Mouse (Mus musculus) embryo, embryonic 9.5 days (tissue): Measurements from ENCODE around the gene Oosp2.

Experiments used
- DNase-seq: peaks from one replicate; pipeline ENCODE4 v3.0.0-alpha.2; 2017; ENCODE audit errors: extremely low spot score

The Oosp2 gene

DNA sequence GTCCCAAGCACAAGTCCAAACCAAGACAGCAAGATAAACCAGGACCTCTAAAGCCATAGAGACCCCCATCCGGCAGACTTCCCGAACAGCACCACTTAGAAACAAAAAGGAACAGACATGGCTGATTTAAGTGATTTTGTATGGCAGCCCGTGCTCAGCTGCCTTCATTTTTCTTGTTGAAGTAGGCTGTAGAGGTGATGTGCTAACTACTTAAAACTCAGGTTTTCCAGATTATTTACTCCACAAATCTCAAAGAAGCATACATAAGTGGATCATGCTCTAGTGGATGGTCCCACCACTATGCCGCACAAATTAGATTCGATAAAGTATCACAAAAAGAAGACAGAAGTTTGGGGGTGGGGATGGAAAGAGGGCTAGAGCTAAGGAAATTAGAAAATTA is at the start of gene Oosp2:
Oosp2 (minus strand) TSS at position 101 of the 400 bp plus-strand sequence.
- no peak for DNase-seq

DNA sequence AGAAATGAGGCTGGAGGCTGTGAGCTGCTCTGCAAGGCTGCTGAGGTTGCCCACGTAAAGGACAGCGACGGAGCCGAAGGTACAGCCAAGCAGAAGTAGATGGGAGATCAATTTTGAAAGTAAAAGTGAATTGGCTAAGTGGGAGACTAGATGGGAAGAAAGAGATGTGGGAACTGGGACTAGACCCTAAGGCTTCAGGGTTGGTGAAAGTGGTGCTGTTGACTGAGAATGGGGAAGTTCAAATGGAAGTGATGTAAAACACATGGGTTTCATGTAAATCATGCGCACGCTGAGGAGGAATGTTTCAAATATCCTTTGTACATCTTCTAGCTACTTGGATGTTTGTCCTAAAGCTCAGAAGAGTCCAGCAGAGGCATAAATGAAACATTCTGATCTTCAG is 38.0 kb upstream of the Oosp2 start:
- DNase-seq, result no peak

DNA sequence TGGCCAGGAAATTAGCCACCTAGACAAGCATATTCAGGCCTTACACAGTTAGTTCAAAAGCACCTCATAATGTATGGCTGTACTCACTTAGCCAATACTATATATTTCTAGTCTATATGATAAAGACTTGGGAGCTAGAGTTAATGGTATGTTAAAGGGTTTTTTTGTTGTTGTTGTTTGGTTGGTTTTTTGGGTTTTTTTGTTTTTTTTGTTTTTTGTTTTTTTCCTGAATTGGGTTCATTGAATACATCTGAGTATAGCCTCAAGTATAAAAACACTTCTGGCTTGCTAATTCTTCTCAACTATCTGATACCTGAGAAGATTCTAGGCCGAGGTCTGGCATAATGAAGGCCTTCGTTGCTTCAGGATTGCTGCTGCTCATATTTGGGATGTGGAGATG is 36.4 kb upstream of the Oosp2 start, which contains the start of gene Oosp3:
Oosp3 (plus strand) TSS at position 301 of the 400 bp plus-strand sequence.
- no peak for DNase-seq

DNA sequence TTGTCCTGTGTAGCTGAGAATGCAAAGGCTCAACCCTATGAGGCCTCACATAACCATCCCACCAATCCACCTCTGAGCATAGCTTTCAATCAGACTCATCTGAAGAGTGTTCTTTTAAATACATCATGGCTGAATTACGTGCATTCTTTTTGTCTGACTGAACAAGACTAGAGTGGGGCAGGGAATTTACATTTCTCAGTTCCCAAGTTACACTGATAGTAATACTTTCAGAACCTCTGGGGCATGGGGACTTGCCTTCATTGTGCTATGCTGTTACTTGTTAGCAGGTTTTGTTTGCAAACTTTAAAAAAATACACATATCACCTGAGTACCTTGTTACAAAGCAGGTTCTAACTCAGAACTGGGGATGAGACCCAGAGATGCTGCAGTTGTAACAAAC is 31.1 kb upstream of the Oosp2 start:
- no peak for DNase-seq

DNA sequence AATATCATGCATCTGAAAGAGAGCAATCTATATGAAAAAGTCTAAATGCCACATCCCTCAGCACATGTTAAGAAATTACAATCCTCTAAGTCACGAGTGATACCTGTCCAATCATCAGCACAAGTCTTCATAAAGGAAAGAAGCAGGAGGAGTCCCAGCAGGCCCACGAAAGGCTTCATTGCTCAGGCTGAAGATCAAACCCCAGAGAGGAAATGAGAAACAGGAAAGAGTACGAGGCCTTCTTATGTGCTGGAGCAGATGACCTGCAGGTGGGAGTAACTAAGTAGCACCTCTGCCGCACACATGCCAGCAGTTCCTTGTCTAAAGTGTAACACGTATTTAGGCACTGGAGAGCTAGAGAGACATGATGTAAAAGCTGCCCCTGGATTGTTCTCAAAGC is 30.5 kb upstream of the Oosp2 start, which contains the start of gene Oosp1:
Oosp1 (minus strand) TSS at position 312 of the 400 bp plus-strand sequence.
- no peak for DNase-seq

DNA sequence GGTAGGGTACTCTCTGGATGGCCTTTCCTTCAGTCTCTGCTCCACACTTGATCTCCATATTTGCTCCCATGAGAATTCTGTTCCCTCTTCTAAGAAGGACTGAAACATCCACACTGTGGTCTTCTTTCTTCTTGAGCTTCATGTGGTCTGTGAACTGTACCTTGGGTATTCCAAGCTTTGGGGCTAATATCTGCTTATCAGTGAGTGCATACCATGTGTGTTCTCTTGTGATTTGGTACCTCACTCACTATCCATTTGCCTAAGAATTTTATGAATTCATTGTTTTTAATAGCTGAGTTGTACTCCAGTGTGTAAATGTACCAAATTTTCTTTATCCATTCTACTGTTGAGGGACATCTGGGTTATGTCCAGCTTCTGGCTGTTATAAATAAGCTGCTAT is 1.2 kb upstream of the Oosp2 start:
- DNase-seq, result no peak

DNA sequence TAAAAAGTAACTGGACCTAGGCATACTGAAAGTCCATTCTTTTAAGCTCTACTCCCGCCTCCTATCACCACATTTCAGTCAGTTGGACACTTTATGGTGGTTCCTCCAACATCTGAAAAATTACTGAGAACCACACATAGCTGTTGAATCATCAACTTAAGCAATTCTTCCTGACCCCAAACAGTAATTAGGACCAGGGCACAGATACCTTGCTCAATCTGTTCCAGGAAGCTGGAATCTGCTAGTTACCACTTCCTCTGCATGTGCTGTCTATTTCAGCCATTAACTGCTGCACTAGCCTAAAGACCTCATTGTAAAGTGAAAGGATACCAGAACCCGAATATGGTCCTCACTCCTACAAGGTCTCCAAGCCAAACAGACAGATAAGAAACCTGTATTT is 1.2 kb downstream of the Oosp2 start:
- DNase-seq, result no peak

DNA sequence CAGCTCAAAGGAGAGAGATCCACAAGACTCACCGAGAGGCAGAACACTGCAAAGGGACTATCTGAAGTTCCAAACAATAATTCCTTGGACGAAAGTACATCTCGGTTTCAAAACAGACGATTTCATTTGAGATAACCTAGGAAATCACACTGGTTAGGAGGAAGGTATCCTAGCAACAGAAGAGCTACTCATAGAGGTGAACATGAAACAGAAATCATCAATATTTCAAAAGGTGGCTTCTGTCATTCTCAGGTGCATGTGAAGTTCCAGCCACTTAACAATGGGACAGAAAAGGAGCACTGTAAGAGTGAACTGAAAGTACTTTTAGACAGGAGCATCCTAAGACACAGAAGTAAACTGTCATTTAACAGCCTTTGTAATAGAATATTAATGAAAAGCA is 10.8 kb downstream of the Oosp2 start:
- DNase-seq, result no peak

DNA sequence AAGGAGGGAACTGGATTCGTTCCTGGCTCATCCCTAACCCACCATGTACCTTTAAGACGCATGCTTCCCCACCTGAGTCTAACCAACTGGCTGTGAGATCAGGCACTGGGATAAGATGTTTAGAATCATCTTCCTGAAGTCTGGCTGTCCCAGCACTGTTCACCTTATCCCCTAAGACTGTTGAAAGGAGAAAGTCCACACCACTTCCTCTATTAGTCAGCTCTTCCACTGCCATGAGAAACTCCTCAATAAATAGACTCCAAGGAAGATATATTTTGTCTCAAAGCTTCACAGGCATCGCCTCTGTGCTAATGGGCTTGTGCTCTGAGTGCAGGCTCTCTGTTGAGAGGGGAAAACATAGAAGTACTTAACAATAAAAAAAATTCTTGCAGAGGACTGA is 14.2 kb downstream of the Oosp2 start:
- DNase-seq, result no peak

DNA sequence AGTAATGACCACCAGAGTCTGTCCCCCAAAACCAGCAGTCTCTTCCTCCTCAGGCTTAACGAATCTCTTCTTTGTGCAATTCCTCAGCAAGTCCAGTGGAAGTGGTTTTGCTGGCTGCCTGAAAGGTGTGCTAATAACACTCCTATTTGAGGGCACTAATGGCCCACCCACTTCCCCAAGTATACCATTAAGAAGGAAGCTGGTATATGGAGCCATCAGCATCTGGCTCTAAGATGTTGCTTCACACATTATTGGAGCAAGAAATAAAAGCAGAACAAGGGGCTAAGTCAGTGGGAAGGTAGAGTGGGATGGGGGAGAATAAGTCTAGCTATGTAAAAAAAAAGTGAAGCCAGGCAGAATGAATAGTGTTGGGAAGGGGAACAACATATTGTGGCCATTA is 19.6 kb downstream of the Oosp2 start, which contains the start of gene Ms4a3:
Ms4a3 (minus strand) TSS at position 120 of the 400 bp plus-strand sequence.
- no peak for DNase-seq

DNA sequence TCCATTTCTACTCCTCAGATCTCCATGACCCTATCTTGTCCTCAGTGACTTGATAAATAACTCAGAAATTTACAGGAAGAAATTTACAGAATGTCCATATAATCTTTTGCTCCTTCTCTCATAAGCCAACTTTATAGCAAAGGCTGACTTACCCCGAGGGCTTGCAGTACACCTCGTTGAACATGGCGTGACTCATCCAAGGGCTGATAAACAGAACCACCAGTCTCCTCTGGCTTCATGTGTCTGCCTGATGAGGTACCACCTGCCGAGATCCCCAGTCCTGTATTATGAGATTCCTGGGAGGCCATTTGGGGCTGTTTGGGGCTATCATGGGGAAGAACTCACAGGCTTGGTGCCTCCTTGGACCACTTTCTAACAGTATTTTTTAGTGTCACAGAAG is 21.3 kb downstream of the Oosp2 start:
- DNase-seq, result no peak

DNA sequence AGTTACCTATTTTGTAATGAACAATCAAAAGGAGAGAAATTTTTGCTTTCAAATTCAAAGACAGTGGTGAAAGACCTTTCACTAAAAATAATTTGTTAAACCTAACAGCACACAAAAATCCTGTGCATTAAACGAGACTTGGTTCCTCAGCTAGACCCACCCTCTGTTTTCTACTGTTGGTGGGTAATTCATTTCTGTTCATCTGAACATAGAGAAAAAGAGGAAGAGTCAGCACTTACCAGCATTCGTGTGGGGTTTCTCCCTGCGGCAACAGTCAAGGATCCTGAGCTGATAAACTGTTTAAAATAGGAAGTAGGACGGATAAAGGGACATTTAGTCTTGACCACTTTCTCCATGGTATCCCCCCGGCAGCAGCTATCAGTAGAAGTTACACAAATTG is 24.8 kb downstream of the Oosp2 start:
- no peak for DNase-seq

DNA sequence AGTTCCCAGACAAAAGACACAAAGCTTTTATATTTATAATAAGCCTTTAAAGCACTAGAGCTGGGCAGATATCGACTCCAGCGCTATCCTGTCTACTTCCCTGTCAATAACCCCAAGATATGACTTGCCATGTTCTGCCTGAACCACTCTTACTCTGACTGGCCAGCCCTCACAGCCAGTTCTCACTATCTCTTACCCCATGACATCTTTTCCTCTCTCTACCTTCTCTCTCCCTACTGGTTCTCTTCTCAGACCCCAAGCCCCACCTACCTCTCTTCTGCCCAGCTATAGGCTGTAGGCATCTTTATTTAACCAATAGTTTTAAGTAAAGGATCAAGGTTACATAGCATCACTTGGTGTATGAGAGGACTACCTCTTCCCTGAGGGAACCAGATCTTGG is 26.0 kb downstream of the Oosp2 start:
- no peak for DNase-seq

DNA sequence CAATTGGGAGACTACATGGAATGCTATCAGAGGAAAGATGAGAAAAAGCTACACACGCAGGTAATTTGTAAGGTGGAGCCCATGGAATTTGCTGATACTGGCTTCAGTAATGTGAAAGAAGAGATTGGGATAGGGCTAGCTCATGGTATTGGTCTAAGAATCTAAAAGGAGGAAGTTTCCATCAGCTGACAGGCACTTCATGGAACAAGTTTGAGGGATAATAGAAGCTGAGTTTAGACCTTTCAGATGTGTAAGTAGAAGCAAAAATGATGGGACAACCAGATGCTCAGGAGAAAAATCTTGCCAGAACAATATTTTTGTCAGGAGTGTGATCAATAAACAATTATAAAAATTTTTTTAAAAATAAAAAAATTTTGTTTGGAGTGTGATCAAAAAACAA is 26.6 kb downstream of the Oosp2 start:
- no peak for DNase-seq

DNA sequence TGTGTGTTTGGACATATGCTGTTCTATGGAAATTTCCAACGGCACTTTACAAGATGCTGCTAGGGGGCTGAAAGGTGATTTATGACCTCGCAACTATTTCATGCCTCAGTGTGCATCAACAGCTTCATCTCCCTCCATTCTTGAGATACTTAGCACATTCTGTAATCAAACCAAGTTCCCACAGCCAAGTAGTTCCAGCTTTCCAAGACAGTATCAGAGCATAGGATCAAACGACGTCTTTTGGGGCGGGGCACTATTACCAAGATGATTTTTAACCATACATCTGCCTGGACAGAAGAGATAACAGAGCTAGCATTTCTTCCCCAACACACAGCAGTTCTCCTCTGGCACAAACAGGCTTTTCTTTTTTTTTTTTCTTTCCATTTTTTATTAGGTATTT is 35.1 kb downstream of the Oosp2 start:
- DNase-seq, result no peak

DNA sequence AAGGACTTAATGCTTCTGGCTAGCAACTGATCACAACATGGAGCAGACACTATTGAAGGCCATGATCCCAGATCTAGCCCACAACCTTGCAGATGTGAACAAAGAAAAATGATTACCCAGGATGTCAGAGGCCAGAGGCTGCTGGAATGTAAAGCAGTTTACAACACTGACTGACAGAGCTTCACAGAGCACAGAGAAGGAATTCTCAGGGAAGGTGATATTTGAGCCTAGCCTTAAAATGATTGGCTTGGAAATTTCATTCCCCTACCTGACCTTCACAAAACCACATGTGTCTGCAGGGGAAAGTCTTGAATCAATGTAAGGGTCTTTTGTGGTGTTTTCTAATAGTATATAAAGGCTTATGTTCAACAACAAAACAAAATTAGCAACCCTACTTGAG is 35.6 kb downstream of the Oosp2 start:
- DNase-seq, result no peak

DNA sequence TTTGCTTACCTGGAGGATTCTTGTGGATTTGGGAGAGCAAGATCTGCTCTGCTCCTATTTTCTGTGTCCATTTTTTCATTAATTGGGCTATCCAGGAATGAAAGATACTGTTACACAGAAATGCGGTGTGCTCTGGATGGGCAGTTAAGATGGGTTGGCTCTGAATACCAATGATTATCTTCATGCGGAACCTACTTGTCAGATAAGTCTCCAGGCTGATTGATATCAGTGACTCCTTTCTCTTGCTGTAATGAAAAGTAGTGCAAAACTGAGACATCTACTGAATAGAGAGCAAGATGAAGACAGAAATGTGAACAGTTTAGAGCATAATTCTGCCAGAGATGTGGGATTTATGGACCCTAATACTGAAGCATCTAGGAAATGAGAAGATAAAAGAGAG is 36.8 kb downstream of the Oosp2 start, which contains the start of gene Ms4a2:
Ms4a2 (minus strand) TSS at position 169 of the 400 bp plus-strand sequence.
- no peak for DNase-seq

DNA sequence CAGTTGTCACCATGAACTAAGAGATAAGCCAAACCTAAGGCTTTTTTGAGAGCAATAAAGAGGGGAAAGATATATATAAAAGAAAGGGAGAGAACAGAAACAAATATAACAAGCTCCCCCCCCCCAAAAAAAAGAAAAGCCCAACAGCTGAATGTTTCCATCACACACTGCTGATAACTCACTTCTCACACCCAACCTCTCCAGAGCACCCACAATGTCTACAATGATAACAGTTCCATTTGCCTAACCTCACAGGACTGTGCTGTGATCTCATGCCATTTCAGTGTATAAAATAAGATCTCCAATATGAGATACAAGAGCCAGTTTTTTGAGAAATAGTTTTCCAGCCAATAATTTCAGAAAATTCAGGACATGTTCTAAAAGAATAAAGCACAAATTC is 42.4 kb downstream of the Oosp2 start:
- no peak for DNase-seq

DNA sequence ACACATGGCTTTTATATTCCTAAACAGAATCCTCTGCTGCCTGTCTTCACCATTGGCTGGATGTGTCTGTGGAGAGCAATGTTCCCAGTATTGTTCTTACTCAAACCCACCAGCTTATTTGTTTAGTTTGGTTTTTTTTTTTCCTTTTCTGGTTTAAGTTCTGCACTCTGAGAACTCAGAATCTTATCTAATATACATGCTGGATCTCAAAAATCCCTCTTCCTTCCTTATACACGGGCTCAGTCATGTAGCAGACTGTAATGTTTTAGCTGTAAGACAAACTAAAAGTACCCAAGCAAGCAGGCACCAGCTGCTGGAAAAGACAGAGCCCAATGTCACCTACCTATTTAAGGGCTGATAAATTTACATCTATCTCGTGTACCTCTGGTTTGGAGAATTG is 45.6 kb downstream of the Oosp2 start:
- DNase-seq, result no peak

DNA sequence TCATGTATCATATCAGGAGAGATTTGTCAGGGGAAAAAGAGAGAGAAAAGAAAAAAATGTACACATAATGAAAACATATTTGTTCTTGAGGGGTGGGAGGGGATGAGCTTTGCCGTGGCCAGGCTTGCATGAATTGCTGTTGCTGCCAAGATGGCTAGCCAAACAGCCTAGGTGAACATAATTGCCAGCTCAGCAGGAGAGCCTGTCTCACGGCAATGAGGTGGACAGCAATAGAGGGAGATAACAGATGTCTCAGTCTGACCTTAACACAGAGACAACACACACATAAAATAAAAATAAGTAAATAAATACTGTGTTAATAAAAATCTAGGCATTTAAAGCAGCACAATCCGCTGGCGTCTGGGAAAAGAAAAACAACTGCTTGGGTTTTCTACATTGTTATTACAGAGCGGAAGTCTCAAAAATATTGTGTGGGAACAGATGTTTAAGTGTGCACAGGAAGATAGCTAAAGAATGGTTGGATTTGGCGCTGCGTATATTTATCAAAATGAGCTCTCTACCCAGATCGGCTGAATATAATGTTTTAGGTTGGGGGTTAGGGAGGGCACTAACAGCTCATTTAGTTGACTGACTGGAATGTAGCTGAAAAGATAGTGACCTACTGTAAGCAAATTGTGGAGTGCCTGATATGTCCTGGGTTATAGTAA is 46.4 kb downstream of the Oosp2 start:
- DNase-seq, result no peak

DNA sequence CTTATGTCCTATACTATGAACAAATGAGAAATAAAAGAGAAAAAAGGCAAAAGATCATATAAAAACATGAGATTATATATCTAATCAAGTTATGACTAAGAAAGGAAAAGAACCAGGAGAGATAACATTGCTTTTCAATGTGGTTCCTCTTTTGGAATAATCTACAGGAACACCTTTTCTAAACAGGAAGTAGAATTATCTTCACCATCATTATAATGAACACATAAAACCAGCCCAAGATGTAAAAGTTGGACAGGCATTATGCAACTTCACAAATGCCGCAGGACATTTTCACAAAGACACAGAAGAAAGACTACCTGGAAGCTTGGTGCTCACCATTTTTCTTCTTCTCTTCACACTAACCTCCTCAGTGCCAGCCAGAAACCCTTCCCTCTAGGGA is 47.3 kb downstream of the Oosp2 start:
- DNase-seq, result no peak

DNA sequence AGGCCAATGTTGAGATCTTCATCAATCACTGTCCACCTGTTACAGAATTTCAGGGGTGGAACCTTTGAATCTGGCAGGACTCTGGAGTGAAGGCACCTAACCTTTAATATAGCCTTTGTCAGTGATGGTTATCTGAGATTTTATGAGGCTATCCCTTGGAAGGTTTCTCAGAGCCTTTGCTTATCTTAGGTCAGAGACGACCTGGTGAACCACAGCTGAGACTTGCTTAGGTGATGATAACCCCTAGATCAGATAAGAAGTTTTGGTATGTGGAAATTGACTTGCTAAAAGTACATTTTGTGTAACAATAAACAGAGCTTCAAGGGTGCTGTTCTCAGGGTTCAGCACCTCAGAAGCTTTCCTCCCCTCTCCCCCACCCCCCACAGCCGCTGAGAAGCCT is 48.1 kb downstream of the Oosp2 start:
- DNase-seq, result no peak

DNA sequence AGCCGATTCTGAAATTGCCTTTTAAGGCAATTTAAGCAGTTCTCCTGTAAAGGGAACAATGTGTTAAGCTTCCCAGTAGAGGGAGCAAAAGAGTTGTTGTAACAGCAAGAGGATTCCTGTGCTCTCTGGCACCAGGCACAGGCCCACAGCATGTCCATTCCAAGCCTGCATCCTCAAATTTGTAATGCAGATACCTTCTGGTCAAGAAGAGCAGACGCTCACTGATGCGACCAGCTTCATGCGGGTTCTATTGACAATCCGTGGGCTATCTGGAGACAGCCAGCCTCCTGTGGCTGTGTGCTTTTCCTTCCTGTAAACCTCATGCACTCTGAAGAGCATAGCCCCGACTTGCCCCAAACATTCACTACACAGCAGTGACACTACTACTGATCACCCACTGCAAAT is 48.8 kb downstream of the Oosp2 start:
- DNase-seq, result peak; percentile 41

DNA sequence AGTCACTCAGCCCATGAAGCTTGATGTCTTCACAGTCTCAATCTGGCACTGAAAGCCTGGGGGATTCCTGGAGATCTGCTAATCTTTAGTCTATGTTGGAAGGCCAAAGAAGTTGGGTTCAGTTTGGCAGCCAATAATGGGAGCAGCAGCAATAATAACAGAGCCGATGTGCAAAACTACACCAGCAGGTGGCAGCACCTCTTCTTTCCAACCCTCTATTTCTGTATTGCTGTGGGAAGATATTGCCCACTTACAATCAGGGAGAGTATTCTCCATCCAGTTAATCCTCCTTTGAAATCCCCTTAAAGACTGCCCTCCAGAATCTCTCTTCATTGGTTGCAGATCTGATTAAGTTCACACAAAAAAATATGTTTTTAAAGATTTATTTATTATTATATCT is 52.2 kb downstream of the Oosp2 start:
- DNase-seq, result peak; percentile 37
